Mouse (Mus musculus): ENCODE data around the gene 9930104L06Rik. TPM values are rescaled to one million over a fixed set of nuclear protein-coding genes. Genes with fewer than 3 reads are reported as not detected.

Gene 9930104L06Rik
- polyA plus RNA-seq (2012; rRNA removed): 24.2 and 25.7 TPM in 2 replicates

DNA sequence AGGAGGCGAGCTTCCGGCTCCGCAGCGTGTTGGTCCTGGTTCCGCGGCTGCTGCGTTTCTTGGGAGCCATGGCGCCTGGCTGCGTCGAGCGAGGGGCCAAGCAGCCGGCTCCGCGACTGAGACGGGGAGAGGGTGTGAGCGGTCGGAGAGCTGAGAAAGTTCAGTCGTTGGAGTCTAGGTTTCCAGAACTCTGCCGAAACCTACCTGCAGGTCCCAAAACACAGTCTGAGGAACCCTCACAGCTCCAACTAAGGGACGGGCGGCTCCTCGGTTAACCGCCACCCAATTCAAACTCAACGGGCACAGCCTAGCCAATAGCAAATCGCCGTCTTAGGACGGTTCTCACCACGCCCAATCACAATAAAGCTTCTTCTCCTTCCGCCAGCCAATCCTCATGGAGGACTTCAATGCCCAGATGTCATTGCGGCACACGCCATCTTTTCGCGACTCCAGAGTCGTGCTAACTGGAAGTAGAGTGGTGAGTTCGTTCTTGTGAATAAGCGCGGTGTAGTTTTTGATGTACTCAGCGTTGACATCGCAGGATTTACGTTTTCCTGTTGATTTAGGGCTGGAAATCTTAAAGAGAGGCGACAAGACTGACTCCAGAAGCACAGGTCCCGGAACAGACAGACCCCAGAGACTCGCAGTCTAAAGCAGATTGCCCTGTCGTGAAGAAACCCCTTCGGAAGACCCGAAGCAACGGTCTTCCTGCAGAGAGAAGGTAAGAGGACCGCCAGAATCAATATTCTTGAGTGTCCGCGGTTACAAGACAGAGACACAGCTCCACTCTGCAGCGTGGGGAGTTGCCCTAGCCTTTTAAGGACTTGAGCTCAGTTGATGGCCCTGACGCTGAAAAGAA, at the start of gene 9930104L06Rik:
TSS of gene 9930104L06Rik (plus strand) at position 436 of the 859 bp plus-strand sequence.

DNA sequence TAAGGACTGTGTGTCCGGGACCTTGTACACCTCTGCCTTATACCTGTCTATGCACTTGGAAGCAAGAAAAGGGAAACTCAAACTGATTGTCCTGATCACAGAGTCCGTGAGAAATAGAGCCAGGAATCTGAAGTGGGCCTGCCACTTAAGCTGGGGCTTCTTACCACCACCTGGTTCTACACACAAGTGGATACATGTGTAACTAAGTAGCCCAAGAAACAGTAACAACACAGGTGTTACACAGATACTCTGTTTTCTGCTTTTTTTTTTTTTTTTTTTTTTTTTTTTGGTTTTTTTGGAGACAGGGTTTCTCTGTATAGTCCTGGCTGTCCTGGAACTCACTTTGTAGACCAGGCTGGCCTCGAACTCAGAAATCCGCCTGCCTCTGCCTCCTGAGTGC, 2.4 kb downstream of the 9930104L06Rik start, which contains the start of gene Cdca8:
TSS of gene Cdca8 (minus strand) at position 101 of the 400 bp plus-strand sequence.

DNA sequence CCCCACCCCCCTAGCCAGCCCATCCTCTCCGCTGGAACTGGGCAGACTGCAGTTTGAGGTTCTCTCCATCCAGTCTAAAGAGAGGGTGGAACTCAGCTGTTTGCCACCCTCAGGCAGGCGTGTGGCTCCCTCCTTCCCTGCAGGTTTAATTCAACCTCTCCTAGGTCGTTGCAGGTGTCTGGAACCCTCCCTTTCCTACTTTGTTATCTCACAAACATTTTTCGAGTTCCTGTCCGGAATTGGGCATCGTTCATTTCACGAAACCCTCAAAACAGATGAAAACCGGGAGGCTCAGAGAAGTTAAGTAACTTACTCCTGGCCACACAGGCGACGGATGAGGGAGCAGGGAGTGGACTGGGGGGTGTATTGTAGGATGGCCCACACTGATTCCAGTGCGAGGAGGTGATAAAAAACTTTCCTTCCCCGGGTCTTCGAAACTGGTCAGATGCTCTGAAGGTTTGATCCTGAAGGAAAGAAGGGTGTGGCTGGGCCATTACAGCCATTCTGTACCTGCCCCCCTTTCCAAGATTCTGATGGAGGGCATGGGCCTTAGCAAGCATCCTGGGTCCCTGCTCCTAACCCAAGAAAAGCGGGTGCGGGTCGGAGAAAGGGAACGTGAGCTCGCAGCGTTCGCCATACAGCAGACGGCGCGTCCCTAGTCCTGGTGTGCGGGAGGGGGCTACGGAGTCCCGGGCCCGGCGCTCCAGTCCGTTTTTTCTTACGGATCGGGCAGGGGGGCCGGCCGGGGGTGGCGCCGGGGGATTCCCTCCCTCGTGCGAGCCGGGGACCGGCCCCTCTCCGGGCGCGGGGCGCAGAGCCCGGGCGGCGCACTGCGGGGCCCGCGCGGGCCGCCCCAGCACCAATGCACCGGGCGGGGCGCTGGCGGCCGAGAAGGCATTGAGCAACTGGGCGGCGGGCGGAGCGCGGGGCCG, 49.1 kb downstream of the 9930104L06Rik start, which contains the start of gene Rspo1:
TSS of gene Rspo1 (plus strand) at position 760 of the 932 bp plus-strand sequence.

Other genes with a start within 250 kb of the 9930104L06Rik start
- gene Utp11, start 243.4 kb upstream of the 9930104L06Rik start, polyA plus RNA-seq (2012; rRNA removed): 32.6 and 33.2 TPM in 2 replicates
- gene Fhl3, start 236.3 kb upstream of the 9930104L06Rik start, polyA plus RNA-seq (2012; rRNA removed): 4.2 and 8.6 TPM in 2 replicates
- 71.4 and 78.4 TPM in 2 replicates for gene Sf3a3, start 222.3 kb upstream of the 9930104L06Rik start, polyA plus RNA-seq (2012; rRNA removed)
- gene Inpp5b, start 195.2 kb upstream of the 9930104L06Rik start, polyA plus RNA-seq (2012; rRNA removed): 39.1 and 40.2 TPM in 2 replicates
- gene Mtf1, start 134.9 kb upstream of the 9930104L06Rik start, polyA plus RNA-seq (2012; rRNA removed): 9.3 and 11.6 TPM in 2 replicates
- gene Yrdc, start 86.4 kb upstream of the 9930104L06Rik start, polyA plus RNA-seq (2012; rRNA removed): 62.9 and 75.1 TPM in 2 replicates
- 68.9 and 72.5 TPM in 2 replicates for gene 1110065P20Rik, start 85.9 kb upstream of the 9930104L06Rik start, polyA plus RNA-seq (2012; rRNA removed)
- 34.9 and 38.9 TPM in 2 replicates for gene Maneal, start 74.9 kb upstream of the 9930104L06Rik start, polyA plus RNA-seq (2012; rRNA removed)
- 18.4 and 25.9 TPM in 2 replicates for gene Epha10, start 56.1 kb upstream of the 9930104L06Rik start, polyA plus RNA-seq (2012; rRNA removed)
- 45.7 and 51.9 TPM in 2 replicates for gene Cdca8, start 2.3 kb downstream of the 9930104L06Rik start, polyA plus RNA-seq (2012; rRNA removed)
- 8.8 and 9.2 TPM in 2 replicates for gene Rspo1, start 49.4 kb downstream of the 9930104L06Rik start, polyA plus RNA-seq (2012; rRNA removed)
- 126 and 132 TPM in 2 replicates for gene Gnl2, start 79.5 kb downstream of the 9930104L06Rik start, polyA plus RNA-seq (2012; rRNA removed)
- 1.0 and 1.2 TPM in 2 replicates for gene Dnali1, start 128.7 kb downstream of the 9930104L06Rik start, polyA plus RNA-seq (2012; rRNA removed)
- gene Snip1, start 129.6 kb downstream of the 9930104L06Rik start, polyA plus RNA-seq (2012; rRNA removed): 18.7 and 20.9 TPM in 2 replicates
- 116 and 121 TPM in 2 replicates for gene Meaf6, start 148.1 kb downstream of the 9930104L06Rik start, polyA plus RNA-seq (2012; rRNA removed)
- 0.71 and 1.7 TPM in 2 replicates for gene Zc3h12a, start 190.8 kb downstream of the 9930104L06Rik start, polyA plus RNA-seq (2012; rRNA removed)

Measured in central nervous system, embryonic 14 days (tissue).